Mouse (Mus musculus): ENCODE measurements around the gene Rrbp1. TPM values are rescaled to one million over a fixed set of nuclear protein-coding genes. Genes with fewer than 3 reads are reported as not detected.

The Rrbp1 gene
- polyA plus RNA-seq, 1 experiment from 2014 or later: 139 TPM

DNA sequence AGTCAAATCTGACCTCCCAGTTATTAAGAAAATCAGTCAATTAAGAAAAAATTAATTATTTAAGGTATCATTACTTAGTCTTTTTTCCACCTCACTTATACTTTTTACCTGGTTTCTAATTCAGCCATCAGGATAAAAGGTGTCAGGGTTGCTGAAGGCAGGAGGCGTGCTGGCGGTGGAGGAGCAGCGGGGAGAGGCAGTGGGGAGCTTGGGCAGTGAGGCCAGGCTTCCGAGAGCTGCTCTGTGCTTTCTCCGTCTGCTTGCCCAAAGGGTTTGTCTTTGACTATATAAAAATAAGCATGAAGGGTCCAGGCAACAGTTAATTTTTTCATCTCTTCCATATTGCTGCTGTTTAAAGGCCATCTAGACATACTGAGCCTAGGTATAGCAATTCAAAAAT lies 77.5 kb downstream of the Rrbp1 start:
- Histone ChIP-seq H3K4me1 (ENCODE audit: control insufficient read depth, insufficient read depth, low read length) (peaks cover 7% of the 10 kb centered on the region), H3K36me3 (ENCODE audit: control insufficient read depth, insufficient read depth, low read length) (no peaks in the 10 kb centered on the region), H3K4me3 (ENCODE audit: low read depth, low read length) (no peak overlapping the region), H3K9me3 (ENCODE audit: control insufficient read depth, low read depth, low read length) (no peaks in the 10 kb centered on the region), H3K4me2 (replicated peaks; ENCODE audit: low read depth, low read length) (no peak overlapping the region), H3K27ac (ENCODE audit: low read length) (no peak overlapping the region), H3K9ac (replicated peaks; ENCODE audit: low read depth, low read length) (no peak overlapping the region), H3K27me3 (ENCODE audit: control insufficient read depth, insufficient read depth, low read length) (no peaks in the 10 kb centered on the region)
- WGBS: 86% methylated on average over 5 of the region's 5 CpGs
- ATAC-seq (ENCODE audit: insufficient number of reproducible peaks, insufficient read depth, low FRiP score, low read depth): no peak

DNA sequence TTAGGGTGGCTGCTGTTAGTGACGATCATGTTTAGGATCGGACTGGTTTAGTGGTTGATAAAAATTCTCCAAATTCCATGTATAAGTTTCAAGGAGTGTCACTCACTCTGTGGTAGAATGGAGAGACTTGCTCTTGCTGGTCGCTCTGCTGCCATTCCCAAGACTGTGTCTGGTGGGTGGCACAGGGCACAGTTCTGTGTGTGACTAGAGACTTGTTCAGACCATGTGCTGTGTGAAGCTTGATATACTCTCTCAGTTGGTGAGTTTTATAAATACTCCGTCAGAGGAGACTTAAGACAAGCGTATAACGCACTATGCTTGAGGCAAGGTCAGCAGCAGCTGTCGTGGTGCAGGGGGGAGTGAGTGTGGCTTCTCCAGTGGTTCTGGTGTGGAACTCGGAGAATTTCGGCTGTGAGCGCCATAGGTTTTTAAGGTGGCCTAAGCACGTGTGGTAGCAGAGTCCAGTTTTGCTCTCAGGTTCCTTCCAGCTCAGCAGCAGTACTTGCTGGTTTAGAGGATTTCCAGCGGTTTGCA lies 78.7 kb downstream of the Rrbp1 start:
- Histone ChIP-seq H3K4me1 (ENCODE audit: control insufficient read depth, insufficient read depth, low read length) (peaks cover 7% of the 10 kb centered on the region; the same call in 1 of the 2 replicates), H3K36me3 (ENCODE audit: control insufficient read depth, insufficient read depth, low read length) (no peaks in the 10 kb centered on the region), H3K9ac (replicated peaks; ENCODE audit: low read depth, low read length) (no peak overlapping the region), H3K4me3 (ENCODE audit: low read depth, low read length) (no peak overlapping the region), H3K27ac (ENCODE audit: low read length) (no peak overlapping the region), H3K9me3 (ENCODE audit: control insufficient read depth, low read depth, low read length) (no peaks in the 10 kb centered on the region), H3K4me2 (replicated peaks; ENCODE audit: low read depth, low read length) (no peak overlapping the region), H3K27me3 (ENCODE audit: control insufficient read depth, insufficient read depth, low read length) (no peaks in the 10 kb centered on the region)
- no peak for ATAC-seq (ENCODE audit: insufficient number of reproducible peaks, insufficient read depth, low FRiP score, low read depth)
- WGBS: 62% methylated on average over 12 of the region's 12 CpGs

DNA sequence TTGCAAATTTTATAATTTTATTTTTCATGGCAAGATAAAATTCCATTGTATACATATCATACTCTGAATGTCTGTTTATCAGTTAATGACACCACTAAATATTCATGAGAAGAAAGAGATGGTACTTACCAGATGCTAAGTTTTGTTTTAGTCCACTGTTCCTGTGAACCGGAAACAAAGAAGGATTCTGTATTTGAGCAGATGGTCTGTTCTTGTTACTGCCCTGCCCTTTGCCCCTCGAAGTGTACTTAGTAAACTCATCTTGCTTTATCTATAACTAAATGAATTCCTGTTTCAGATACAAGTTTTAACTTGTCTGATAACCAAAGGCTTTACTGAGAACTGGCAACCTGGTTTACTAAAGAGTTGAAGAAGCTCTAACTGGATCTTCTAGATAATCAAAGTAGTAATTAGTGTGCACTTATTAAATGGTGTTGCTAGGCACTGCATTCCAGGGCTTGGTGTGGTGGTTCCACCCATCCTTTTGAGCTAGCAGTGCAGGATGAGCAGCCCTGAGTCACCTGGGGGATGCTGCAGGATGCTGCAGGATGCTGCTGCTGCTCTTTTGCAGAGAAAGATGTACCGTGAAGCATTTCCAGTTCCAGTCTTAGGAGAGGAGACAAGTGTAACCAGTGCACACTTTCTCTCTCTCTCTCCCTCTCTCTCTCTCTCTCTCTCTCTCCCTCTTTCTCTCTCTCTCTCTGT lies 81.3 kb downstream of the Rrbp1 start:
- ATAC-seq (ENCODE audit: insufficient number of reproducible peaks, insufficient read depth, low FRiP score, low read depth): no peak
- Histone ChIP-seq H3K9me3 (ENCODE audit: control insufficient read depth, low read depth, low read length) (no peaks in the 10 kb centered on the region), H3K36me3 (ENCODE audit: control insufficient read depth, insufficient read depth, low read length) (no peaks in the 10 kb centered on the region), H3K4me1 (ENCODE audit: control insufficient read depth, insufficient read depth, low read length) (0 out of 2 replicates have a peak, but pooled peaks cover 4% of the 10 kb centered on the region), H3K27ac (ENCODE audit: low read length) (no peak overlapping the region), H3K27me3 (ENCODE audit: control insufficient read depth, insufficient read depth, low read length) (no peaks in the 10 kb centered on the region), H3K4me3 (ENCODE audit: low read depth, low read length) (no peak overlapping the region), H3K9ac (replicated peaks; ENCODE audit: low read depth, low read length) (no peak overlapping the region), H3K4me2 (replicated peaks; ENCODE audit: low read depth, low read length) (no peak overlapping the region)
- 54% methylated on average over 3 of the region's 3 CpGs for WGBS

DNA sequence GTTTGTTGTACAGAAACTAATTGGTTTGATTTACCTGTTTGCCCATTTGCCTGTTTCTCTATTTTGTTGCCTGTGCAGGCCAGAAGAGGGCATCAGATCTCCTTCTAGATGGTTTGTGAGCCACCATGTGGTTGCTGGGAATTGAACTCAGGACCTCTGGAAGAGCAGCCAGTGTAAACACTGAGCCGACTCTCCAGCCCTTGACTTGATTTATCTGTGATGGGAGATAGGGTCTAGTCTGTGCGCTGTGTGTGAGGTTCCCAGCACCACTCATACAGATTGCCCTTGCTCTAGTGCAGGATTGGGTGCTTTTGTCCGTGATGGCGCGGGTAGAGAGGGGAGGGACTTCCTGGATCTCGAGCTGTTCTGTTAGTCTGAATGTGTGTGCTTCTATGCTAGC lies 85.2 kb downstream of the Rrbp1 start:
- no peak overlapping the region for H3K9ac ChIP-seq (replicated peaks; ENCODE audit: low read depth, low read length)
- H3K27me3 ChIP-seq (ENCODE audit: control insufficient read depth, insufficient read depth, low read length): no peaks in the 10 kb centered on the region
- ATAC-seq (ENCODE audit: insufficient number of reproducible peaks, insufficient read depth, low FRiP score, low read depth): no peak
- no peak overlapping the region for H3K4me3 ChIP-seq (ENCODE audit: low read depth, low read length)
- no peaks in the 10 kb centered on the region for H3K9me3 ChIP-seq (ENCODE audit: control insufficient read depth, low read depth, low read length)
- H3K36me3 ChIP-seq (ENCODE audit: control insufficient read depth, insufficient read depth, low read length): no peaks in the 10 kb centered on the region
- 91% methylated on average over 6 of the region's 6 CpGs for WGBS
- H3K4me1 ChIP-seq (ENCODE audit: control insufficient read depth, insufficient read depth, low read length): peaks cover 10% of the 10 kb centered on the region; the same call in 1 of the 2 replicates
- no peak overlapping the region for H3K4me2 ChIP-seq (replicated peaks; ENCODE audit: low read depth, low read length)
- H3K27ac ChIP-seq (ENCODE audit: low read length): no peak overlapping the region

DNA sequence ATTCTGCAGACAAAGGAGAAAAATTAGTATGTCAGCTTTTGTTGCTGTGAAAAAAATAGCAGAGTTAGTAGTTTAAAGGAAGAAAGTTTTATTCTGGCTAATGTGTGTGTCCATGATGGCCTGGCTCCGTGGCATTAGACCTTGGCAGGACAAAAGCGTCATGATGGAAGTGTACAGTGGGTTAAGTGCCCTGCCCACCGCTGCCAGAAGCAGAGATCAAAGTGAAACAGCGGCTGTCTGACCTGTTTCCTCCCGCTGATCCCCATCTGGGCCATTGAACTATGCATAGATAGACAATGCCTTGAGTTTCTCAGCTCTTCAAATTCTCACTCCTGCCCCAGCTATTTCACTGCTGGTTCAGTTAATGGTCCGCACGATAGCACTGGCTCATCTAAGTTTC lies 87.0 kb downstream of the Rrbp1 start:
- ATAC-seq (ENCODE audit: insufficient number of reproducible peaks, insufficient read depth, low FRiP score, low read depth): no peak
- Histone ChIP-seq H3K4me3 (ENCODE audit: low read depth, low read length) (no peak overlapping the region), H3K36me3 (ENCODE audit: control insufficient read depth, insufficient read depth, low read length) (no peaks in the 10 kb centered on the region), H3K9me3 (ENCODE audit: control insufficient read depth, low read depth, low read length) (no peaks in the 10 kb centered on the region), H3K9ac (replicated peaks; ENCODE audit: low read depth, low read length) (no peak overlapping the region), H3K27ac (ENCODE audit: low read length) (no peak overlapping the region), H3K4me2 (replicated peaks; ENCODE audit: low read depth, low read length) (no peak overlapping the region), H3K27me3 (ENCODE audit: control insufficient read depth, insufficient read depth, low read length) (no peaks in the 10 kb centered on the region), H3K4me1 (ENCODE audit: control insufficient read depth, insufficient read depth, low read length) (peaks cover 11% of the 10 kb centered on the region; the same call in 1 of the 2 replicates)
- WGBS: 45% methylated on average over 7 of the region's 7 CpGs

DNA sequence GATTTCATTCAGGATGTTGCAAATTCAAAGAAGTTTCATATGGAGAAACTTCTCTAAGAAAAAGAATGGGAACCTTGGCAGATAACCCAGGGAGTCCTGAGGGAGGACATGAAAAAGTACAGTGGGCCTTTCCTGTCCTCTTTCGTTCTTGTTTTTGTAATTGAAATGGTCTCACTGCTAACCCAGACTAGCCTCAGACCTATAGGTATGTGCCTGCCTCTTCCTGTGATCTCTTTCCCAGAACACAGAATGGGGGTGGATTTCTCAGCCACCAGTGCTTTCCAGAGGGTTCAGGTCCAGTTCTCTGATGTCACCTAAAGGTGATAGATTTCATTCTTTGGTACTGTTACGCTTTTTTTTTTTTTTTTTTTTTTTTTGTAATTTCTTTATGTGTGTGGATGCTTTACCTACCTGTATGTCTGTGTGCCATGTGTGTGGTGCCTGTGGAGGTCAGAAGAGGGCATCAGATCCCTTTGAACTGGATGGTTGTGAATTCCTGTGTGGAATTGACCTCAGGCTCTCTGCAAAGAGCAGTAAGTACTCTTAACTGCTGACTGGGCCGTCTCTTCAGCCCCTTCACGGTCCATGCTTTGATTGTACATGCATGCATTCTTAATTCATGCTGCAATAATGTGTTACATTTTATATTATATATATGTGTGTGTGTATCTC lies 92.1 kb downstream of the Rrbp1 start:
- H3K27me3 ChIP-seq (ENCODE audit: control insufficient read depth, insufficient read depth, low read length): no peaks in the 10 kb centered on the region
- H3K9ac ChIP-seq (replicated peaks; ENCODE audit: low read depth, low read length): no peak overlapping the region
- no peak overlapping the region for H3K4me3 ChIP-seq (ENCODE audit: low read depth, low read length)
- H3K27ac ChIP-seq (ENCODE audit: low read length): no peak overlapping the region
- peak overlapping the region; percentile 66; the same call in 1 of the 2 replicates for H3K4me2 ChIP-seq (replicated peaks; ENCODE audit: low read depth, low read length)
- peaks cover 24% of the 10 kb centered on the region for H3K4me1 ChIP-seq (ENCODE audit: control insufficient read depth, insufficient read depth, low read length)
- H3K9me3 ChIP-seq (ENCODE audit: control insufficient read depth, low read depth, low read length): no peaks in the 10 kb centered on the region
- no peak for ATAC-seq (ENCODE audit: insufficient number of reproducible peaks, insufficient read depth, low FRiP score, low read depth)
- no peaks in the 10 kb centered on the region for H3K36me3 ChIP-seq (ENCODE audit: control insufficient read depth, insufficient read depth, low read length)
- WGBS: 59% methylated on average over 4 of the region's 4 CpGs

DNA sequence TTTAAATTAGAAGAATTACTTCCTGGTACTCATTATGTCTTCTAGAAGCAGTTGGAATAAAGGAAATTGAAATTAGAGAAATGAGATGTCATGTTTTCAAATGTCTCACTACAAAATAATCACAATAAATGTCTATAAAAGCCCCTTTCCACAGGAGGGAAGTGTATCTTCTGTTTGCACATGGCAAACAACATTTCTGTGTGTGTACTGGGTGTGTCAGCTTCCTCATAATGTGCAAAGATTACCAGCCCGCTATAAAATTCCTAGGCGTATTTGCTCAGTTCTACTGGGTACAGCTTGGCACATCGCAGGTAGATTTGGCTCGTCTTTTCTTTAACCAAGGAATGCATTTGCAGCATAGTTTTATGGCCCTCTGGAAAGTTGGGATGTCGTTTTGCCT lies 93.4 kb downstream of the Rrbp1 start:
- WGBS: 63% methylated on average over 5 of the region's 5 CpGs
- H3K27me3 ChIP-seq (ENCODE audit: control insufficient read depth, insufficient read depth, low read length): no peaks in the 10 kb centered on the region
- H3K27ac ChIP-seq (ENCODE audit: low read length): no peak overlapping the region
- peaks cover 24% of the 10 kb centered on the region for H3K4me1 ChIP-seq (ENCODE audit: control insufficient read depth, insufficient read depth, low read length)
- peak overlapping the region; percentile 80; the same call in 1 of the 2 replicates for H3K9ac ChIP-seq (replicated peaks; ENCODE audit: low read depth, low read length)
- no peak for ATAC-seq (ENCODE audit: insufficient number of reproducible peaks, insufficient read depth, low FRiP score, low read depth)
- peak overlapping the region; percentile 85 for H3K4me3 ChIP-seq (ENCODE audit: low read depth, low read length)
- no peaks in the 10 kb centered on the region for H3K36me3 ChIP-seq (ENCODE audit: control insufficient read depth, insufficient read depth, low read length)
- H3K9me3 ChIP-seq (ENCODE audit: control insufficient read depth, low read depth, low read length): no peaks in the 10 kb centered on the region
- peak overlapping the region; percentile 66 for H3K4me2 ChIP-seq (replicated peaks; ENCODE audit: low read depth, low read length)

DNA sequence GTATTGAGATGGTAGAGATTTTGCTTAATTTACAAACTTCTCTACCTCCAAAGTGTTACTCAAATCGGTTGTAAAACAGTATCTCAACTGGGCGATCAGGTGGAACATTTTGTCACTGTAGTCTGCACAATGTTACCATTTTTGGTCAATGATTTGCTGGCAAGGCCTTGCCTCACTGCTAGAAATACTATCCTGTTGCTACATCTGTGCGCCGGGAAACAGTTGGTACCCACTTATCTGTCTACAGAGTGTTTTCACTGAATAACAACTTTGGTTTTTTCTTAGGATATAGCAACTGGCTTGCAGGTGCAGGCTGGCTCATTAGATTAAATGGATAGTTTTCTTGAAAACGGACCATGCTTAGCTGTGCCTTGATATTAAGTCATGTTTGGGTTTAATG lies 94.8 kb downstream of the Rrbp1 start:
- WGBS: under 1% methylated on average over 5 of the region's 5 CpGs
- Histone ChIP-seq H3K4me2 (replicated peaks; ENCODE audit: low read depth, low read length) (peak overlapping the region; percentile 66), H3K27ac (ENCODE audit: low read length) (peak overlapping the region; percentile 99), H3K36me3 (ENCODE audit: control insufficient read depth, insufficient read depth, low read length) (no peaks in the 10 kb centered on the region), H3K9me3 (ENCODE audit: control insufficient read depth, low read depth, low read length) (no peaks in the 10 kb centered on the region), H3K9ac (replicated peaks; ENCODE audit: low read depth, low read length) (peak overlapping the region; percentile 80), H3K27me3 (ENCODE audit: control insufficient read depth, insufficient read depth, low read length) (no peaks in the 10 kb centered on the region), H3K4me1 (ENCODE audit: control insufficient read depth, insufficient read depth, low read length) (peaks cover 24% of the 10 kb centered on the region), H3K4me3 (ENCODE audit: low read depth, low read length) (peak overlapping the region; percentile 85)
- no peak for ATAC-seq (ENCODE audit: insufficient number of reproducible peaks, insufficient read depth, low FRiP score, low read depth)

Measured in stomach, embryonic 14.5 days (tissue).